Mouse (Mus musculus): Measurements from ENCODE around the gene Drd3. TPM values are rescaled to one million over a fixed set of nuclear protein-coding genes. Genes with fewer than 3 reads are reported as not detected.

Gene Drd3
- polyA plus RNA-seq, 1 experiment from 2014 or later: not detected

DNA sequence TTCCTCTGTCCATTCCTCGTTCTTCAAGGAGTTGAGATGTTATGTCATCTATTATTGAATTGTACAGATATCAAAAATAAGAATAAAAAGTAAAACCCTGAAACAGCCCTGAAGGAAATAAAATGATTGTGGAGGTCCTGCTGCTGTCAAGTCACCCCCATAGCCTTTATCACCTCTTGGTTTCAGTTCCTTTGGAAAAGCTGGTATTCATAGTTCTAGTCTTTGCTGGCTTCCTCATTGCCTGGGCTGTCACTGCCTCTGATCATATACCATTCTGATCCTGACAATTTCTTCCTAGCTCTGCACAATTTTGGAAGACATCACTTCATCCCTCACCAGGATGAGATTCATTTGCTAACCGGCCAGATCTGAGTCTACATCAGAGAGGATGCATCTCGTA is 23.1 kb downstream of the Drd3 start:
- Histone ChIP-seq H3K4me2 (no peak overlapping the region), H3K9ac (ENCODE audit: low read length) (no peak overlapping the region), H3K9me3 (ENCODE audit: control insufficient read depth, low read length) (no peaks in the 10 kb centered on the region), H3K27ac (ENCODE audit: low read depth, low read length) (no peak overlapping the region), H3K36me3 (ENCODE audit: control insufficient read depth, insufficient read depth, low read length) (no peaks in the 10 kb centered on the region), H3K4me1 (ENCODE audit: control insufficient read depth, insufficient read depth, low read length) (no peaks in the 10 kb centered on the region), H3K27me3 (ENCODE audit: control insufficient read depth, insufficient read depth, low read length) (no peaks in the 10 kb centered on the region), H3K4me3 (ENCODE audit: low read depth, low read length) (no peak overlapping the region)
- DNase-seq (ENCODE audit: low spot score, missing footprints) (peak; percentile 47), ATAC-seq (ENCODE audit: low FRiP score) (no peak)
- WGBS: 90% methylated on average over 3 of the region's 3 CpGs

DNA sequence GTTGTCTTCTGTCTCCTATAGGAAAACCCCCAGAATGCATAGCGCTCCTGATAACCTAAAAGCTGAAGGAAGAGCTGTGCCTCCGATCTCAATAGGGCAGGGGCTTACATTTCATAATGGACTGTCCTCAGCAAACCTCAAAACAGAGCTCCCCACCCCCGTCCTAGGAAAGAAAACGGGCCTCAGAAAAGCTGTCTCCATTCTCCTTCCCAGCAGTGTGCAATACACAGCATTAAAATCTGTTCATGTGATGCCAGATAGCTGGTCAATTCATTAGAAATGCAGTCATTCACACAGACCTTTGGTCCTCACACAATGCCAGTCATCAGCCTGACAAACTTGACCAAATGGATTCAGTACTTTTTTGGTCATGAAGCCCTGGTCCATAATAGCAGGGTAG is 45.7 kb downstream of the Drd3 start:
- no peak overlapping the region for H3K27ac ChIP-seq (ENCODE audit: low read depth, low read length)
- H3K9ac ChIP-seq (ENCODE audit: low read length): no peak overlapping the region
- no peak overlapping the region for H3K4me2 ChIP-seq
- H3K9me3 ChIP-seq (ENCODE audit: control insufficient read depth, low read length): peaks cover 4% of the 10 kb centered on the region; the same call in 1 of the 2 replicates
- no peaks in the 10 kb centered on the region for H3K27me3 ChIP-seq (ENCODE audit: control insufficient read depth, insufficient read depth, low read length)
- DNase-seq (ENCODE audit: low spot score, missing footprints) (peak; percentile 83), ATAC-seq (ENCODE audit: low FRiP score) (peak; percentile 49)
- H3K36me3 ChIP-seq (ENCODE audit: control insufficient read depth, insufficient read depth, low read length): no peaks in the 10 kb centered on the region
- peaks cover 15% of the 10 kb centered on the region for H3K4me1 ChIP-seq (ENCODE audit: control insufficient read depth, insufficient read depth, low read length)
- no peak overlapping the region for H3K4me3 ChIP-seq (ENCODE audit: low read depth, low read length)
- WGBS: 27% methylated on average over 4 of the region's 4 CpGs

GRCm38 (mm10) chr16:43800119-43800721 is 46.4 kb downstream of the Drd3 start:
- peaks cover 4% of the 10 kb centered on the region; the same call in 1 of the 2 replicates for H3K9me3 ChIP-seq (ENCODE audit: control insufficient read depth, low read length)
- DNase-seq (ENCODE audit: low spot score, missing footprints): peak; percentile 86
- H3K4me1 ChIP-seq (ENCODE audit: control insufficient read depth, insufficient read depth, low read length): peaks cover 15% of the 10 kb centered on the region
- peak; percentile 65 for ATAC-seq (ENCODE audit: low FRiP score)
- H3K36me3 ChIP-seq (ENCODE audit: control insufficient read depth, insufficient read depth, low read length): no peaks in the 10 kb centered on the region
- H3K4me3 ChIP-seq (ENCODE audit: low read depth, low read length): no peak overlapping the region
- peak overlapping the region; percentile 32; the same call in 1 of the 2 replicates for H3K27ac ChIP-seq (ENCODE audit: low read depth, low read length)
- peak overlapping the region; percentile 15; the same call in 1 of the 2 replicates for H3K4me2 ChIP-seq
- H3K9ac ChIP-seq (ENCODE audit: low read length): 0 out of 2 replicates have a peak overlapping the region, but pooled peaks have one; percentile 1
- 6% methylated on average over 13 of the region's 13 CpGs for WGBS
- H3K27me3 ChIP-seq (ENCODE audit: control insufficient read depth, insufficient read depth, low read length): no peaks in the 10 kb centered on the region

DNA sequence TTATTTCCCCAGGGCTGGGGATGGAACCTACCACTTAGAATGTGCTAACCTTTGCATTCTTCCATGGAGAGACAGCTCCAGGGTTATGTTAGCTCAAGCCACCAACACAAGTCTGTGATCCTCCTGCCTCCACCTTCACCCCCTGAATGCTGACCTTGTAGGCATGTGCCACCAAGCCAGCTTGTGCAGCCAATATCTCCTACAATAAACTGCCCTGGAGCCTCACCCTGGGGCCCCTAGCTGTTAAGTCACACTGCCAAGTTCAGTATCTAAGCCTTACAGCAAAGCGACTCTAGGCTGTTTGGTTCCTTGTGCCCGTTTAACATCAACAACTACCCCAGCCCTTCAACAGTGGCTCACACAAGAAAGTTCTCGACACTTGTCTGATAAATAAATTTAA is 47.3 kb downstream of the Drd3 start:
- no peak for ATAC-seq (ENCODE audit: low FRiP score)
- Histone ChIP-seq H3K4me2 (no peak overlapping the region), H3K27me3 (ENCODE audit: control insufficient read depth, insufficient read depth, low read length) (no peaks in the 10 kb centered on the region), H3K9me3 (ENCODE audit: control insufficient read depth, low read length) (peaks cover 4% of the 10 kb centered on the region; the same call in 1 of the 2 replicates), H3K9ac (ENCODE audit: low read length) (no peak overlapping the region), H3K4me3 (ENCODE audit: low read depth, low read length) (no peak overlapping the region), H3K36me3 (ENCODE audit: control insufficient read depth, insufficient read depth, low read length) (no peaks in the 10 kb centered on the region), H3K4me1 (ENCODE audit: control insufficient read depth, insufficient read depth, low read length) (peaks cover 15% of the 10 kb centered on the region), H3K27ac (ENCODE audit: low read depth, low read length) (no peak overlapping the region)
- DNase-seq (ENCODE audit: low spot score, missing footprints): peak; percentile 91
- 61% methylated on average over 3 of the region's 3 CpGs for WGBS

- Histone ChIP-seq H3K36me3 (ENCODE audit: control insufficient read depth, insufficient read depth, low read length) (no peaks in the 10 kb centered on the region), H3K4me1 (ENCODE audit: control insufficient read depth, insufficient read depth, low read length) (peaks cover 15% of the 10 kb centered on the region), H3K4me3 (ENCODE audit: low read depth, low read length) (peak overlapping the region; percentile 29), H3K27me3 (ENCODE audit: control insufficient read depth, insufficient read depth, low read length) (no peaks in the 10 kb centered on the region), H3K9ac (ENCODE audit: low read length) (peak overlapping the region; percentile 34; the same call in 1 of the 2 replicates), H3K9me3 (ENCODE audit: control insufficient read depth, low read length) (peaks cover 1% of the 10 kb centered on the region; the same call in 1 of the 2 replicates), H3K4me2 (peak overlapping the region; percentile 64), H3K27ac (ENCODE audit: low read depth, low read length) (no peak overlapping the region)
- 1% methylated on average over 18 of the region's 18 CpGs for WGBS
- ATAC-seq (ENCODE audit: low FRiP score): peak; percentile 52
- peak; percentile 98 for DNase-seq (ENCODE audit: low spot score, missing footprints)
These were observed 48.0 kb downstream of the Drd3 start for GRCm38 (mm10) chr16:43801791-43802307.

- peak; percentile 84 for DNase-seq (ENCODE audit: low spot score, missing footprints)
These were observed 48.6 kb downstream of the Drd3 start for GRCm38 (mm10) chr16:43802466-43802865.

GRCm38 (mm10) chr16:43804364-43804763 is 50.5 kb downstream of the Drd3 start:
- H3K36me3 ChIP-seq (ENCODE audit: control insufficient read depth, insufficient read depth, low read length): no peaks in the 10 kb centered on the region
- no peaks in the 10 kb centered on the region for H3K9me3 ChIP-seq (ENCODE audit: control insufficient read depth, low read length)
- H3K27ac ChIP-seq (ENCODE audit: low read depth, low read length): no peak overlapping the region
- 92% methylated on average over 6 of the region's 6 CpGs for WGBS
- no peak overlapping the region for H3K9ac ChIP-seq (ENCODE audit: low read length)
- DNase-seq (ENCODE audit: low spot score, missing footprints) (no peak), ATAC-seq (ENCODE audit: low FRiP score) (no peak)
- no peaks in the 10 kb centered on the region for H3K27me3 ChIP-seq (ENCODE audit: control insufficient read depth, insufficient read depth, low read length)
- no peak overlapping the region for H3K4me2 ChIP-seq
- no peak overlapping the region for H3K4me3 ChIP-seq (ENCODE audit: low read depth, low read length)
- peaks cover 15% of the 10 kb centered on the region for H3K4me1 ChIP-seq (ENCODE audit: control insufficient read depth, insufficient read depth, low read length)

More at GRCm38 (mm10) chr16:43802466-43802865, 48.6 kb downstream of the Drd3 start:
- no peak; the same call in 1 of the 2 replicates for ATAC-seq (ENCODE audit: low FRiP score)
- no peak overlapping the region for H3K9ac ChIP-seq (ENCODE audit: low read length)
- H3K9me3 ChIP-seq (ENCODE audit: control insufficient read depth, low read length): no peaks in the 10 kb centered on the region
- peaks cover 15% of the 10 kb centered on the region for H3K4me1 ChIP-seq (ENCODE audit: control insufficient read depth, insufficient read depth, low read length)
- no peak overlapping the region for H3K4me3 ChIP-seq (ENCODE audit: low read depth, low read length)
- H3K4me2 ChIP-seq: no peak overlapping the region
- H3K27ac ChIP-seq (ENCODE audit: low read depth, low read length): no peak overlapping the region
- H3K27me3 ChIP-seq (ENCODE audit: control insufficient read depth, insufficient read depth, low read length): no peaks in the 10 kb centered on the region
- H3K36me3 ChIP-seq (ENCODE audit: control insufficient read depth, insufficient read depth, low read length): no peaks in the 10 kb centered on the region
- 50% methylated on average over 5 of the region's 5 CpGs for WGBS

- 79% methylated on average over 16 of the region's 16 CpGs for WGBS
- ATAC-seq (ENCODE audit: low FRiP score) (no peak), DNase-seq (ENCODE audit: low spot score, missing footprints) (no peak)
- no peaks in the 10 kb centered on the region for H3K9me3 ChIP-seq (ENCODE audit: control insufficient read depth, low read length)
- no peak overlapping the region for H3K4me3 ChIP-seq (ENCODE audit: low read depth, low read length)
- H3K9ac ChIP-seq (ENCODE audit: low read length): no peak overlapping the region
- H3K27ac ChIP-seq (ENCODE audit: low read depth, low read length): no peak overlapping the region
- no peaks in the 10 kb centered on the region for H3K4me1 ChIP-seq (ENCODE audit: control insufficient read depth, insufficient read depth, low read length)
- no peaks in the 10 kb centered on the region for H3K36me3 ChIP-seq (ENCODE audit: control insufficient read depth, insufficient read depth, low read length)
- H3K27me3 ChIP-seq (ENCODE audit: control insufficient read depth, insufficient read depth, low read length): no peaks in the 10 kb centered on the region
- H3K4me2 ChIP-seq: no peak overlapping the region
These were observed 53.2 kb downstream of the Drd3 start for GRCm38 (mm10) chr16:43807048-43807447.

- Histone ChIP-seq H3K4me3 (ENCODE audit: low read depth, low read length) (no peak overlapping the region), H3K27ac (ENCODE audit: low read depth, low read length) (no peak overlapping the region), H3K4me1 (ENCODE audit: control insufficient read depth, insufficient read depth, low read length) (no peaks in the 10 kb centered on the region), H3K27me3 (ENCODE audit: control insufficient read depth, insufficient read depth, low read length) (no peaks in the 10 kb centered on the region), H3K4me2 (no peak overlapping the region), H3K9me3 (ENCODE audit: control insufficient read depth, low read length) (no peaks in the 10 kb centered on the region), H3K36me3 (ENCODE audit: control insufficient read depth, insufficient read depth, low read length) (no peaks in the 10 kb centered on the region), H3K9ac (ENCODE audit: low read length) (no peak overlapping the region)
- no peak for ATAC-seq (ENCODE audit: low FRiP score)
- no peak for DNase-seq (ENCODE audit: low spot score, missing footprints)
- WGBS: 95% methylated on average over 2 of the region's 2 CpGs
These were observed 55.6 kb downstream of the Drd3 start for GRCm38 (mm10) chr16:43809429-43809828.
